Mouse (Mus musculus) inflammation-experienced regulatory T-cells (primary cell): ENCODE measurements around the gene Hsd3b7. TPM values are rescaled to one million over a fixed set of nuclear protein-coding genes. Genes with fewer than 3 reads are reported as not detected.

Source experiments
- polyA plus RNA-seq, 2 experiments: library from polyadenylated mRNA; unstranded; fragments of 100-300 nt; shearing (Covaris generic); gene quantifications; one replicate each; pipeline ENCODE4 v1.2.1; 2017

The Hsd3b7 gene
- polyA plus RNA-seq = 1 to 10 TPM; 1.6 to 6.7 TPM

GRCm38 (mm10) chr7:127800435-127801009, at the start of gene Hsd3b7:
Hsd3b7 (plus strand) TSS chr7:127800604.

GRCm38 (mm10) chr7:127769651-127770038, 30.8 kb upstream of the Hsd3b7 start, which contains the start of gene Orai3:
Orai3 (plus strand) TSS chr7:127769815.

GRCm38 (mm10) chr7:127776426-127776825, 24.0 kb upstream of the Hsd3b7 start, which contains the start of gene Setd1a:
Setd1a (plus strand) TSS chr7:127776670.

GRCm38 (mm10) chr7:127785308-127785707, 15.1 kb upstream of the Hsd3b7 start, which contains the start of gene Gm49388:
Gm49388 (plus strand) TSS chr7:127785608.

GRCm38 (mm10) chr7:127824176-127824871, 23.9 kb downstream of the Hsd3b7 start, which contains the start of the genes Stx4a and Stx1b:
Stx4a (plus strand) TSS chr7:127824294.
Stx1b (minus strand) TSS chr7:127824549.

Other genes with a start within 250 kb of the Hsd3b7 start
- gene Tmem265, start 239.2 kb upstream of the Hsd3b7 start, polyA plus RNA-seq = 10 to 100 TPM; 11.5 to 15.8 TPM
- 100 to 1,000 TPM; 108 to 132 TPM for gene Phkg2, start 227.3 kb upstream of the Hsd3b7 start, polyA plus RNA-seq
- gene Ccdc189, start 212.0 kb upstream of the Hsd3b7 start, polyA plus RNA-seq = 1 to 10 TPM in 1 of 2 experiments, under 1 TPM in 1; 0.82 to 1.1 TPM
- 100 to 1,000 TPM; 107 to 163 TPM for gene Rnf40, start 211.8 kb upstream of the Hsd3b7 start, polyA plus RNA-seq
- gene Zfp629, start 184.8 kb upstream of the Hsd3b7 start, polyA plus RNA-seq = under 1 TPM in 1 of 2 experiments, not detected in 1; 0.24 TPM
- 10 to 100 TPM; 79.5 to 92.8 TPM for gene Bcl7c, start 91.7 kb upstream of the Hsd3b7 start, polyA plus RNA-seq
- under 1 TPM in 1 of 2 experiments, not detected in 1; 0.19 TPM for gene Ctf1, start 87.9 kb upstream of the Hsd3b7 start, polyA plus RNA-seq
- under 1 TPM in 1 of 2 experiments, not detected in 1; 0.21 TPM for gene Ctf2, start 68.4 kb upstream of the Hsd3b7 start, polyA plus RNA-seq
- 1 to 10 TPM in 1 of 2 experiments, under 1 TPM in 1; 0.80 to 1.0 TPM for gene Fbxl19, start 56.1 kb upstream of the Hsd3b7 start, polyA plus RNA-seq
- gene Orai3, start 30.8 kb upstream of the Hsd3b7 start, polyA plus RNA-seq = 10 to 100 TPM; 20.0 to 30.8 TPM
- 1 to 10 TPM; 3.8 to 6.5 TPM for gene Setd1a, start 23.9 kb upstream of the Hsd3b7 start, polyA plus RNA-seq
- gene Gm49388, start 15.0 kb upstream of the Hsd3b7 start, polyA plus RNA-seq = not detected
- 100 to 1,000 TPM; 147 to 189 TPM for gene Stx4a, start 23.7 kb downstream of the Hsd3b7 start, polyA plus RNA-seq
- under 1 TPM; 0.51 to 0.56 TPM for gene Stx1b, start 23.9 kb downstream of the Hsd3b7 start, polyA plus RNA-seq
- 10 to 100 TPM; 43.6 to 44.7 TPM for gene Zfp646, start 75.6 kb downstream of the Hsd3b7 start, polyA plus RNA-seq
- 10 to 100 TPM; 13.1 to 20.9 TPM for gene Zfp668, start 76.2 kb downstream of the Hsd3b7 start, polyA plus RNA-seq
- 1 to 10 TPM; 1.1 to 2.5 TPM for gene Prss53, start 90.4 kb downstream of the Hsd3b7 start, polyA plus RNA-seq
- not detected for gene Gm21974, start 94.8 kb downstream of the Hsd3b7 start, polyA plus RNA-seq
- 10 to 100 TPM; 43.9 to 54.4 TPM for gene Vkorc1, start 95.0 kb downstream of the Hsd3b7 start, polyA plus RNA-seq
- gene Bckdk, start 103.5 kb downstream of the Hsd3b7 start, polyA plus RNA-seq = 10 to 100 TPM; 50.0 to 58.9 TPM
- gene Kat8, start 111.9 kb downstream of the Hsd3b7 start, polyA plus RNA-seq = 10 to 100 TPM; 37.9 to 46.2 TPM
- gene Prss8, start 129.5 kb downstream of the Hsd3b7 start, polyA plus RNA-seq = 1 to 10 TPM in 1 of 2 experiments, under 1 TPM in 1; 0.76 to 1.9 TPM
- 1 to 10 TPM; 2.9 to 3.4 TPM for gene Prss36, start 146.1 kb downstream of the Hsd3b7 start, polyA plus RNA-seq
- 100 to 1,000 TPM; 120 to 128 TPM for gene Fus, start 166.9 kb downstream of the Hsd3b7 start, polyA plus RNA-seq
- 100 to 1,000 TPM; 256 to 301 TPM for gene Pycard, start 193.3 kb downstream of the Hsd3b7 start, polyA plus RNA-seq
- gene Trim72, start 203.3 kb downstream of the Hsd3b7 start, polyA plus RNA-seq = not detected